ENCODE assay signal across 7 mouse cellular contexts in genomic region chr9:118974148-118974547, GRCm38 (mm10). TPM values are rescaled to one million over a fixed set of nuclear protein-coding genes. Genes with fewer than 3 reads are reported as not detected.
DNase-seq lines count a peak whose midpoint lies in the region; ATAC-seq and TF ChIP-seq lines count a peak whose summit lies in the region.

No protein-coding gene starts in this region.

- H3K36me3 ChIP-seq in lung, embryonic 14.5 days (ENCODE audit: insufficient read depth): 0 out of 2 replicates have a peak, but pooled peaks cover 2% of the 10 kb centered on the region
- peaks cover 24% of the 10 kb centered on the region; the same call in 1 of the 2 replicates for H3K36me3 ChIP-seq in embryonic facial prominence, embryonic 10.5 days (replicated peaks)
- no peaks in the 10 kb centered on the region; the same call in 1 of the 2 replicates for H3K36me3 ChIP-seq in heart, embryonic 14.5 days (ENCODE audit: control insufficient read depth, insufficient read depth, low read length)

- TF ChIP-seq CTCF in lung, embryonic 14.5 days (IDR thresholded peaks at IDR 0.05; ENCODE audit: low read depth): no peak

- ATAC-seq in lung, embryonic 14.5 days (ENCODE audit: insufficient read depth): 0 out of 2 replicates have a peak, but pooled peaks have one; percentile 1
- ATAC-seq in heart, embryonic 14.5 days (ENCODE audit: insufficient number of reproducible peaks, insufficient read depth, low FRiP score, low read depth): no peak

- no peaks in the 10 kb centered on the region for H3K27me3 ChIP-seq in lung, embryonic 14.5 days (ENCODE audit: insufficient read depth, low read length)
- no peaks in the 10 kb centered on the region for H3K27me3 ChIP-seq in embryonic facial prominence, embryonic 10.5 days (replicated peaks; ENCODE audit: low read depth, poor library complexity, severe bottlenecking)
- H3K27me3 ChIP-seq in heart, embryonic 14.5 days (ENCODE audit: control insufficient read depth, insufficient read depth, low read length): no peaks in the 10 kb centered on the region

- H3K4me2 ChIP-seq in lung, embryonic 14.5 days: no peak overlapping the region
- H3K4me2 ChIP-seq in heart, embryonic 14.5 days (ENCODE audit: low read length): no peak overlapping the region

- 27% methylated on average over 5 of the region's 5 CpGs for WGBS in lung, embryonic 14.5 days
- whole genome bisulfite sequencing in embryonic facial prominence, embryonic 10.5 days: 51% methylated on average over 5 of the region's 5 CpGs
- 38% methylated on average over 5 of the region's 5 CpGs for WGBS in heart, embryonic 14.5 days

- H3K9me3 ChIP-seq in lung, embryonic 14.5 days (ENCODE audit: low read depth, low read length): no peaks in the 10 kb centered on the region
- H3K9me3 ChIP-seq in embryonic facial prominence, embryonic 10.5 days: 0 out of 2 replicates have a peak, but pooled peaks cover 3% of the 10 kb centered on the region
- H3K9me3 ChIP-seq in heart, embryonic 14.5 days (ENCODE audit: control insufficient read depth, low read length): no peaks in the 10 kb centered on the region

- H3K27ac ChIP-seq in lung, embryonic 14.5 days (ENCODE audit: low read depth): peak overlapping the region; percentile 16
- H3K27ac ChIP-seq in embryonic facial prominence, embryonic 10.5 days (replicated peaks): peak overlapping the region; percentile 83
- H3K27ac ChIP-seq in heart, embryonic 14.5 days (replicated peaks in 1 of 2; ENCODE audit: control insufficient read depth in 1 of 2, insufficient read depth in 1 of 2, low read depth in 2 of 2, low read length in 2 of 2): peak overlapping the region; percentile 66 to 73

- no peak overlapping the region for H3K4me3 ChIP-seq in lung, embryonic 14.5 days (ENCODE audit: low read depth, low read length)
- no peak overlapping the region for H3K4me3 ChIP-seq in embryonic facial prominence, embryonic 10.5 days
- no peak overlapping the region for H3K4me3 ChIP-seq in heart, embryonic 14.5 days (ENCODE audit: control insufficient read depth in 1 of 2, insufficient read depth in 1 of 2, low read depth in 1 of 2, low read length in 2 of 2)

- peaks cover 19% of the 10 kb centered on the region for H3K4me1 ChIP-seq in lung, embryonic 14.5 days (ENCODE audit: insufficient read depth)
- H3K4me1 ChIP-seq in embryonic facial prominence, embryonic 10.5 days: peaks cover 60% of the 10 kb centered on the region
- H3K4me1 ChIP-seq in heart, embryonic 14.5 days (ENCODE audit: control insufficient read depth in 2 of 2, insufficient read depth in 2 of 2, low read length in 2 of 2): peaks cover 34 to 40% of the 10 kb centered on the region in 2 experiments

- no peak overlapping the region for H3K9ac ChIP-seq in lung, embryonic 14.5 days
- H3K9ac ChIP-seq in heart, embryonic 14.5 days (ENCODE audit: low read length): no peak overlapping the region

- DNase-seq in lung, embryonic 14.5 days: peak; percentile 52
- DNase-seq in lung, postnatal 4 days: no peak
- DNase-seq in embryonic facial prominence, embryonic 10.5 days (ENCODE audit: low spot score): no peak
- DNase-seq in layer of hippocampus, postnatal 36 days: peak; percentile 26 to 38
- DNase-seq in natural killer cell, adult 2 months (ENCODE audit: low spot score in 2 of 2): no peak
- DNase-seq in embryo, embryonic 9.5 days (ENCODE audit: extremely low spot score): no peak

RNA-seq across cellular contexts. Expression of gene Ctdspl, which starts 47.9 kb away (rescaled TPM):
- 20.1 and 22.9 TPM in 2 replicates for polyA plus RNA-seq in lung, embryonic 14.5 days (2014; fragmentation: Nextera tagmentation; extraction: Ambion mirVana)
- polyA plus RNA-seq in embryonic facial prominence, embryonic 10.5 days (2016; fragmentation: Nextera tagmentation; extraction: Ambion mirVana): 10.1 and 11.0 TPM in 2 replicates
- 10.2 and 10.4 TPM in 2 replicates for polyA plus RNA-seq in heart, embryonic 14.5 days (2014; fragmentation: Nextera tagmentation; extraction: Ambion mirVana)
- 10 to 100 TPM; 24.1 to 28.5 TPM for total RNA-seq in layer of hippocampus, postnatal 36 days (2021)

Comparison
In these comparisons a context has a peak if more than half of its experiments do, and no peak if none do; other contexts are left out.
1. DNase-seq: peak in lung, embryonic 14.5 days (single experiment) and layer of hippocampus, postnatal 36 days (2 of 2); none in lung, postnatal 4 days (0 of 2), embryonic facial prominence, embryonic 10.5 days (single experiment), natural killer cell, adult 2 months (0 of 2) and embryo, embryonic 9.5 days (single experiment).
2. H3K27ac ChIP-seq: peak in every context shown above with its lines; median percentile 83 in embryonic facial prominence, embryonic 10.5 days; 70 in heart, embryonic 14.5 days; 16 in lung, embryonic 14.5 days.